Mouse (Mus musculus): ENCODE results near the gene Pdia6. TPM values are rescaled to one million over a fixed set of nuclear protein-coding genes. Genes with fewer than 3 reads are reported as not detected.
A peak's percentile ranks its signal among the peaks of the same experiment; 100 is the strongest.

Gene Pdia6
- polyA plus RNA-seq, 1 experiment from 2014 or later, result 327 TPM

DNA sequence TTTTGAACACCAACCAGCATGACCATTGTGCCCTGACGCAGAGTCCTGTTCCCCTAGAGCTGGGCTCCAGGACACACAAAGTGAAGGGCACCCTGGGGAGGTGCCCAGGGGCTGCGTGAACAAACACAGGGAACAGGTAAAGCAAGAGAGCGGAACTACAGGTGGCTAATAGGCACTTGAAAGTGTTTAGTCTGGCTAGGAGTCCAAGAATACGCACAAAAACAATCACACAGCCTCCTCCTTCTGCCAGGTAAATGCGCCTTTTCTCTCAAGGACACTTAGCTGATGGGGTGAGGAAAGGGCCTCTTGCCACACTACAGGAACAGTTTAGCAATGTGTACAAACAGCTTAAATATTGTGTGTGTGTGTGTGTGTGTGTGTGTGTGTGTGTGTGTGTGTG, 49.8 kb downstream of the Pdia6 start:
- WGBS, result 89% methylated on average over 5 of the region's 5 CpGs
- H3K27me3 ChIP-seq, result no peaks in the 10 kb centered on the region

DNA sequence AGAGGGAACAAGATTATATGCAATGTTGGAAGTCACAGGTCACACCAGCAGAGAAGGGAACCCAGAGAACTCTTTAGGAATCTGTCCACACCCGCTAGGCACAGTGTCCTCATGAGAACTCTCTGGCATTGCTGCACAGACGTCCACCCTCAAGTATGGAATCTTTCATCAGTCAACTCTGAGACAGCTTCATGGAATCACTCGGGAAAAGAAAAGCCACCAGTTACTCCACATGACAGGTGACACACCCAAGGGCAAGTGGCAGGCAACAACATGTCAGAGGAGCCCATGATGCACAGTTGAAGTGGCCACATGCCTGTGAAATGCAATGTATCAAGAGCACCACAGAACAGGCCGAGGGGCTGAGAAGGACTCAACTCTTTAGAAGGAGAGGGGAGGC, 51.6 kb downstream of the Pdia6 start:
- Histone ChIP-seq H3K36me3 (no peaks in the 10 kb centered on the region), H3K4me2 (replicated peaks) (no peak overlapping the region), H3K27me3 (peaks cover 9% of the 10 kb centered on the region), H3K27ac (no peak overlapping the region), H3K9ac (replicated peaks) (no peak overlapping the region), H3K4me3 (replicated peaks) (no peak overlapping the region), H3K4me1 (replicated peaks) (no peaks in the 10 kb centered on the region), H3K9me3 (no peaks in the 10 kb centered on the region)
- WGBS, result 77% methylated on average over 4 of the region's 4 CpGs
- ATAC-seq, result no peak

More for the DNA sequence above, 49.8 kb downstream of the Pdia6 start:
- no peak for ATAC-seq
- no peak overlapping the region for H3K4me2 ChIP-seq (replicated peaks)
- H3K9me3 ChIP-seq, result no peaks in the 10 kb centered on the region
- no peaks in the 10 kb centered on the region for H3K36me3 ChIP-seq
- no peak overlapping the region for H3K27ac ChIP-seq
- H3K9ac ChIP-seq (replicated peaks), result no peak overlapping the region
- H3K4me3 ChIP-seq (replicated peaks), result no peak overlapping the region
- H3K4me1 ChIP-seq (replicated peaks), result no peaks in the 10 kb centered on the region

DNA sequence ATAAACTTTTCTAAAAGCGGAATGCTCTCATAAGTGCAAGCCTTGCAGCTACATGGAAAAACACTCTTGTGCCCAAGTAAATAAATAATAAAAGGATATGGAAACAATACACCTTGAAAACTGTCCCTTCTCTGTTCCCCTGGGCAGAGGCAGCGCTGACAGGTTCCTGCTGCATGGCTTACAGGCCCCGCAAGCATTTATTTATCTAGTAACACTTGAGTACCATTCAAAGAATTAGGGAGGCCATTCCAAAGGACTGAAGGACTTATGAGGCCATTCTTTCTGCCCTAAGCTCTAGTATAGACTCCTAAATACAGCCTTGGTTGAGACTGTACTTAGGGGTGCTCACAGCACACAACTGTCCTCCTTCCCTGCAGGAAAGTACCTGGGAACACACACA, 52.1 kb downstream of the Pdia6 start:
- 75% methylated on average over 3 of the region's 3 CpGs for WGBS
- no peak overlapping the region for H3K9ac ChIP-seq (replicated peaks)
- H3K9me3 ChIP-seq, result no peaks in the 10 kb centered on the region
- H3K27ac ChIP-seq, result no peak overlapping the region
- no peak overlapping the region for H3K4me3 ChIP-seq (replicated peaks)
- H3K27me3 ChIP-seq, result peaks cover 14% of the 10 kb centered on the region
- no peaks in the 10 kb centered on the region for H3K36me3 ChIP-seq
- H3K4me1 ChIP-seq (replicated peaks), result no peaks in the 10 kb centered on the region
- ATAC-seq, result no peak
- no peak overlapping the region for H3K4me2 ChIP-seq (replicated peaks)

DNA sequence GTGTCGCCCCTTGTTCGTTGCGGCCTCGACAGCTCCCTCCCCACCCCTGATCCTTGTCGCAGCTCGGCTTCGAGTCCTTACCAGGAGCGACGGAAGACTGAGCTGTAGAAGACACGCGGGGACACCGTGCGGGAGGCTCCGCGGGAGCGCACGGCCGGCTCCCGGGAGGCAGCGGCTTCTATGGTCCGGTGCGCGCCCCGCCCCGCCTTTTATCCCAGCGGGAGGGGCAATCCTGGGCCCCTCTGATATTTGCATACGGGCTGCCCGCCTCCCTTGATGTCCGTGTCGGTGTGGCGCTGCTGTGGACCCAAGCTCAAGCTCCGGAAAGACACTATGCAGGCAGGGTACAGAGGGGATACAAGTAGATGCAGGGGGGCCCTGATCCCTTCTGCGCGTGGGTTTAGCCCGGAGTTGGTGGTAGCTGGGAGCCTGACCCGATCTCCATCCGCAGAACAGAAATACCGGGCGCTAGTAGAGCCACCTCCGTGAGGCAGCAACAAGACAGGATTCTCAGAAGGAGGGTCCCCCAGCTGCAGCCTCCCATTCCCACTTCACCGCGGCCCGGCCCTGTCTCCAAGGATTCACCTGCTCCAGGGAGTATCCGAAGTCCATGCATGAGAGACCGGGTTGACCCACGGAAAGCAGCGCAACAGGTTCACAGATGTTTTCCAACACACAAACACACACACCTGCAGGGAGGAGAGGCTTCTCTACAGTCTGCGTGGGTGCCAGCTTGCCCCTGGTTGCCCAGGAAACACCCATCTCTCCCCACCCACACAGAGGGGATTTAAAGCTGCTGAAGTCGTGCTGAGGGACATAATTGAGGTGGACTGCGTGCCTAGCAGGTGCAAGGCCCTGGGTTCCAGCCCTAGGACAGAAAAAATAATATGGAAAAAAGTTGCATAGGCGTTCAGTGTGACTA, 58.5 kb downstream of the Pdia6 start:
- H3K36me3 ChIP-seq, result no peaks in the 10 kb centered on the region
- peaks cover 14% of the 10 kb centered on the region for H3K4me1 ChIP-seq (replicated peaks)
- H3K4me3 ChIP-seq (replicated peaks), result peak overlapping the region; percentile 48
- H3K4me2 ChIP-seq (replicated peaks), result peak overlapping the region; percentile 79
- peak; percentile 77 for ATAC-seq
- H3K27me3 ChIP-seq, result peaks cover 37% of the 10 kb centered on the region
- 2% methylated on average over 51 of the region's 51 CpGs for WGBS
- peak overlapping the region; percentile 47 for H3K9ac ChIP-seq (replicated peaks)
- no peak overlapping the region for H3K27ac ChIP-seq
- no peaks in the 10 kb centered on the region for H3K9me3 ChIP-seq

GRCm38 (mm10) chr12:17329259-17329658, 62.9 kb downstream of the Pdia6 start, which contains the start of gene Atp6v1c2:
Gene Atp6v1c2 (minus strand): TSS chr12:17329359.
- no peak for ATAC-seq
- Histone ChIP-seq H3K27me3 (peaks cover 15% of the 10 kb centered on the region), H3K4me1 (replicated peaks) (peaks cover 11% of the 10 kb centered on the region), H3K36me3 (no peaks in the 10 kb centered on the region), H3K9me3 (no peaks in the 10 kb centered on the region), H3K4me3 (replicated peaks) (no peak within 1 kb of the TSS), H3K9ac (replicated peaks) (no peak within 1 kb of the TSS), H3K27ac (no peak within 1 kb of the TSS), H3K4me2 (replicated peaks) (no peak within 1 kb of the TSS)
- WGBS, result 84% methylated on average over 3 of the region's 3 CpGs

DNA sequence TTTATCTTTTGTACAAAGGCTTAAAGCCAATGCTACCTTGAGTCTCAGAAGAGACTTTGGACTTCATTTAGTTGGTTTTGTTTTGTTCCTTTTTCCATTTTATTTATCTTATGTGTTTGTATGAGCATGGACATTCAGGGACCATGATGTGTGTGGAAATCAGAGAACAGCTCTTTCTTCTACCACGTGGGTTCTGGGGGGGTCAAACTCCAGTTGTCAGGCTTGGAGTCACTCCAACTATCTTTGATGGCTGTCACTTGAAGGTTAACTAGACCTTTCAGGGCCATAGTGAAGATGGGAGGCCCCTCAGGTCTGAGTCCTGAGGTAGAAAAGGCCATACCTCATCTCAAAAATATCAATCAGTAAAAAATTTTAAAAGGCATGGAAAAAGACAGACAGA, 67.1 kb downstream of the Pdia6 start:
- no peak overlapping the region for H3K27ac ChIP-seq
- no peaks in the 10 kb centered on the region for H3K9me3 ChIP-seq
- no peaks in the 10 kb centered on the region for H3K4me1 ChIP-seq (replicated peaks)
- 37% methylated on average over 1 of the region's 1 CpGs for WGBS
- H3K4me2 ChIP-seq (replicated peaks), result no peak overlapping the region
- no peaks in the 10 kb centered on the region for H3K36me3 ChIP-seq
- H3K27me3 ChIP-seq, result no peaks in the 10 kb centered on the region; the same call in 1 of the 2 replicates
- ATAC-seq, result no peak
- H3K4me3 ChIP-seq (replicated peaks), result no peak overlapping the region
- no peak overlapping the region for H3K9ac ChIP-seq (replicated peaks)

Other genes starting within 250 kb of the Pdia6 start
- 2.3 and 2.8 TPM in 2 replicates for gene Kcnf1, start 89.7 kb upstream of the Pdia6 start, polyA plus RNA-seq (2015; fragmentation: Nextera tagmentation; extraction: Ambion mirVana)
- 0.36 and 0.62 TPM in 2 replicates for gene Atp6v1c2, start 62.8 kb downstream of the Pdia6 start, polyA plus RNA-seq (2015; fragmentation: Nextera tagmentation; extraction: Ambion mirVana)
- 24.5 and 24.6 TPM in 2 replicates for gene Nol10, start 81.9 kb downstream of the Pdia6 start, polyA plus RNA-seq (2015; fragmentation: Nextera tagmentation; extraction: Ambion mirVana)

Data from midbrain, embryonic 13.5 days (tissue).